Mouse (Mus musculus) hindbrain, embryonic 12.5 days (tissue): ENCODE data around the gene Rps5. TPM values are rescaled to one million over a fixed set of nuclear protein-coding genes. Genes with fewer than 3 reads are reported as not detected.

Experiments
- ATAC-seq: fragments of 200-750 bp; cut with Nextera tagmentation; 2 replicates; pipeline ENCODE4 v1.8.0; 2017; ENCODE audit warnings: moderate TSS enrichment; ENCODE audit not compliant: low FRiP score
- H3K27ac ChIP-seq: fragments of 300-500 bp; sonication (generic); 2 replicates; pipeline ENCODE4 v1.5.1; 2016; ENCODE audit warnings: mild to moderate bottlenecking
- H3K27me3 ChIP-seq: fragments of 300-500 bp; sonication (generic); 2 replicates; pipeline ENCODE4 v1.6.1; 2016; ENCODE audit warnings: mild to moderate bottlenecking
- H3K36me3 ChIP-seq: fragments of 300-500 bp; sonication (generic); 2 replicates; pipeline ENCODE4 v1.6.1; 2016; ENCODE audit warnings: mild to moderate bottlenecking
- H3K4me1 ChIP-seq: fragments of 300-500 bp; sonication (generic); 2 replicates; pipeline ENCODE4 v1.6.1; 2016
- H3K4me2 ChIP-seq: fragments of 300-500 bp; sonication (generic); replicated peaks from 2 replicates; pipeline ENCODE4 v1.6.1; 2016; ENCODE audit warnings: mild to moderate bottlenecking
- H3K4me3 ChIP-seq: fragments of 300-500 bp; sonication (generic); 2 replicates; pipeline ENCODE4 v1.5.1; 2016; ENCODE audit warnings: mild to moderate bottlenecking
- H3K9ac ChIP-seq: fragments of 300-500 bp; sonication (generic); 2 replicates; pipeline ENCODE4 v1.6.1; 2016; ENCODE audit warnings: mild to moderate bottlenecking, moderate library complexity
- H3K9me3 ChIP-seq: fragments of 300-500 bp; sonication (generic); replicated peaks from 2 replicates; pipeline ENCODE4 v1.6.1; 2016; ENCODE audit warnings: mild to moderate bottlenecking
- WGBS: fragments of 180-500 bp; shearing (Covaris S2); methylation state at CpG from one replicate; pipeline ENCODE4 v1.1.7; 2016; 5-methylcytosine and 5-hydroxymethylcytosine counted together
- polyA plus RNA-seq: library from polyadenylated mRNA; unstranded; fragments of >200 nt; fragmentation: Nextera tagmentation; extraction: Ambion mirVana; gene quantifications from 2 replicates; pipeline ENCODE4 v1.2.1, GENCODE M21; 2016

The Rps5 gene
- polyA plus RNA-seq, 1 experiment from 2014 or later = 613 TPM

DNA sequence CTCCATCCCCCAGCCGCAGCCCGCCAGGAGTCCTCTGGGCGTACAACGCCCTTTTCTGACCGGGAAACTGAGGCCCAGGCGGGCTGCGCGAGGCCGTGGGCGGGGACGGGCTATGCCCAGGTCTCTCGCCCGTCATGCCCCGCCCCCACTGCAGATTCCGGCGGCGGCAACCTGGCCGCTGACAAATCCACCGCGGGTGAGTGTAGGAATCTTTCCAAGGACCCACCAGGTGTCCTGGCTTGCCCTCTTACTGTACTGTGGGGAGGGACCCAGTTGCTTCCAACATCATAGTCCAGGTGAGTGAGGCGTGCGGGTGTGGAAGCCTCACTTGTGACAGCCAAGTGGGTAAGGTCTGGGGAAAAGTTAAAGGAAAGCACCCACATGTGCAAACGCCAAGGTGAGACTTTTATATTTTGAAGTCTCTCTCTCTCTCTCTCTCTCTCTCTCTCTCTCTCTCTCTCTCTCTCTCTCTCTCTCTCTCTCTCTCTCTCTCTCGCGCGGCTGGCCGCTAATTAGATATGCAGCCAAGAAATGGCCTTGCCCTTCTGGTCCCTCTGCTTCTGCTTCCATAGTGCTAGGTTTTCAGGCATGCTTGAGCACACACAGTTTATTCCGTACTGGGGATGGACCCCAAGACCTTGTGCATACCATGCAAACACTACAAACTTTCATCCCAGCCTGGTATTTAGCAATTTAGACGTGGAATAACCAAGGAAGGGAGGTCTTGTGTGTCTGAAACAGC, 44.2 kb downstream of the Rps5 start:
- peak overlapping the region; percentile 85 for H3K4me3 ChIP-seq
- peak overlapping the region; percentile 90 for H3K27ac ChIP-seq
- WGBS = under 1% methylated on average over 29 of the region's 29 CpGs
- H3K9ac ChIP-seq = peak overlapping the region; percentile 95
- peak overlapping the region; percentile 96 for H3K4me2 ChIP-seq
- ATAC-seq = peak; percentile 69
- H3K9me3 ChIP-seq = no peaks in the 10 kb centered on the region
- H3K27me3 ChIP-seq = no peaks in the 10 kb centered on the region
- peaks cover 22% of the 10 kb centered on the region for H3K4me1 ChIP-seq
- H3K36me3 ChIP-seq = peaks cover 27% of the 10 kb centered on the region

DNA sequence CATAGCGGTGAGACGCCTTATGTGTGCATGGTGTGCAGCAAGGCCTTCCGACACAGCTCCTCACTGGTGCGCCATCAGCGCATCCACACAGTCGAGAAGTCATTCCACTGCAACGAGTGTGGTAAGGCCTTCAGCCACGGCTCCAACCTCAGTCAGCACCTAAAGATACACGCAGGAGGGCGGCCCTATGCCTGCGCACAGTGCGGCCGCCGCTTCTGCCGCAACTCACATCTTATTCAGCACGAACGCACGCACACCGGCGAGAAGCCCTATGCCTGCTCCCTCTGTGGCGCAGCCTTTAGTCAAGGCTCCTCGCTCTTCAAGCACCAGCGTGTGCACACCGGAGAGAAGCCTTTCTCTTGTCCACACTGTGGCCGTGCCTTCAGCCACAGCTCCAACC, 48.8 kb downstream of the Rps5 start:
- H3K4me2 ChIP-seq = no peak overlapping the region
- H3K36me3 ChIP-seq = peaks cover 48% of the 10 kb centered on the region
- peaks cover 13% of the 10 kb centered on the region for H3K4me1 ChIP-seq
- H3K9me3 ChIP-seq = no peaks in the 10 kb centered on the region
- H3K9ac ChIP-seq = no peak overlapping the region
- no peaks in the 10 kb centered on the region for H3K27me3 ChIP-seq
- H3K4me3 ChIP-seq = no peak overlapping the region
- no peak overlapping the region for H3K27ac ChIP-seq
- 93% methylated on average over 25 of the region's 25 CpGs for WGBS
- ATAC-seq = no peak

Other genes with a start within 250 kb of the Rps5 start
- not detected in 2 replicates for gene Vmn2r55, start 237.3 kb upstream of the Rps5 start, polyA plus RNA-seq
- not detected in 2 replicates for gene Vmn2r56, start 187.3 kb upstream of the Rps5 start, polyA plus RNA-seq
- gene Zscan18, start 118.7 kb upstream of the Rps5 start, polyA plus RNA-seq = 17.7 and 18.9 TPM in 2 replicates
- 26.6 TPM in 2 replicates for gene Zfp329, start 103.4 kb upstream of the Rps5 start, polyA plus RNA-seq
- gene Zfp110, start 87.5 kb upstream of the Rps5 start, polyA plus RNA-seq = 33.7 and 34.8 TPM in 2 replicates
- 6.2 and 6.4 TPM in 2 replicates for gene Zfp128, start 41.1 kb upstream of the Rps5 start, polyA plus RNA-seq
- 13.0 and 14.5 TPM in 2 replicates for gene Zscan22, start 24.5 kb upstream of the Rps5 start, polyA plus RNA-seq
- gene Rnf225, start 5.1 kb downstream of the Rps5 start, polyA plus RNA-seq = 0.63 and 0.72 TPM in 2 replicates
- 14.5 and 15.2 TPM in 2 replicates for gene Zfp324, start 43.5 kb downstream of the Rps5 start, polyA plus RNA-seq
- 14.8 and 16.2 TPM in 2 replicates for gene Zfp446, start 55.6 kb downstream of the Rps5 start, polyA plus RNA-seq
- gene Slc27a5, start 75.9 kb downstream of the Rps5 start, polyA plus RNA-seq = 0.26 TPM in 2 replicates
- gene Trim28, start 76.8 kb downstream of the Rps5 start, polyA plus RNA-seq = 356 and 380 TPM in 2 replicates
- 32.6 and 35.0 TPM in 2 replicates for gene Zbtb45, start 87.7 kb downstream of the Rps5 start, polyA plus RNA-seq
- gene Chmp2a, start 112.5 kb downstream of the Rps5 start, polyA plus RNA-seq = 148 and 152 TPM in 2 replicates
- gene Ube2m, start 116.0 kb downstream of the Rps5 start, polyA plus RNA-seq = 173 and 180 TPM in 2 replicates
- gene Mzf1, start 132.5 kb downstream of the Rps5 start, polyA plus RNA-seq = 4.9 and 5.7 TPM in 2 replicates
- gene Vmn1r85, start 172.9 kb downstream of the Rps5 start, polyA plus RNA-seq = not detected in 2 replicates
- not detected in 2 replicates for gene Vmn1r86, start 197.6 kb downstream of the Rps5 start, polyA plus RNA-seq
- gene Vmn1r87, start 217.9 kb downstream of the Rps5 start, polyA plus RNA-seq = not detected in 2 replicates
- gene Vmn1r88, start 237.3 kb downstream of the Rps5 start, polyA plus RNA-seq = not detected in 2 replicates